Mouse (Mus musculus) spleen, adult 2 months (tissue): ENCODE data around the gene Arhgap27.

Experiments used
- CTCF ChIP-seq: fragments of 200-500 bp; IDR thresholded peaks from 2 replicates; pipeline ENCODE4 v1.5.1; 2011; ENCODE audit warnings: mild to moderate bottlenecking, inconsistent platforms; ENCODE audit not compliant: insufficient read depth, insufficient read length, insufficient replicate concordance; ENCODE audit errors: extremely low read depth
- POLR2A ChIP-seq: fragments of 200-500 bp; IDR thresholded peaks from 2 replicates; pipeline ENCODE4 v1.6.1; 2011; ENCODE audit warnings: low read depth, low read length, inconsistent platforms

DNA sequence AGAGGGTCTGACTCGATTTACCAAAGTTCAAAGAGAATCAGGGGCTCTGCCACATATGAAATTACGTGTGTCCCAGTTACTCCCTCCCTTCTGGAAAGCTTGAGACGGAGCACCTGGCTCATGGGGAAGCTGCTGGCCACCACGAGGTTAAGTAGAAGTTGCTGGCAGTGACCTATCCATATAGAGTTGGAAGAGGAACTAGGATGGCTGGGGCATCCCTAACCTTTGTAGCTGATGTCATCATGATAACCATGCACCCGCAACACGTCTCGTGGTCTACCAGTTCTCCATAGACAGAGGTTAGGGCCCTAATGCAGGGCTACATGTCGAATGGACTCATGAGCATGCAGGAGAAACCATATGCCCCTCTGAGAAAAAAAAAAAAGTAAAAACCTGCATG is 43.3 kb downstream of the Arhgap27 start:
- no peak for TF ChIP-seq POLR2A
- no peak for TF ChIP-seq CTCF
